Mouse (Mus musculus) B cell, adult 2 months (primary cell): ENCODE measurements around the gene Spty2d1.
"Not testable (repeated sequence)": the region's sequence is repeated elsewhere in the genome, so short reads cannot be mapped to it uniquely, and the experiment has no call there.

Experiments
- DNase-seq, 2 experiments: peaks; one replicate each; pipeline ENCODE4 v3.0.0; 2022

Spty2d1 gene

GRCm38 (mm10) chr7:47008168-47008993 is at the start of gene Spty2d1:
Gene Spty2d1 (minus strand): TSS chr7:47008411.
- peak; percentile 99 for DNase-seq

GRCm38 (mm10) chr7:47056273-47056672 is 48.1 kb upstream of the Spty2d1 start:
- DNase-seq, result no peak

GRCm38 (mm10) chr7:47055744-47056143 is 47.5 kb upstream of the Spty2d1 start:
- DNase-seq, result peak in 1 of 2 experiments; percentile 8

GRCm38 (mm10) chr7:47054666-47055065 is 46.5 kb upstream of the Spty2d1 start:
- DNase-seq, result no peak

GRCm38 (mm10) chr7:47053287-47053686 is 45.1 kb upstream of the Spty2d1 start:
- DNase-seq, result no peak

GRCm38 (mm10) chr7:47052276-47052675 is 44.1 kb upstream of the Spty2d1 start:
- no peak for DNase-seq

GRCm38 (mm10) chr7:47051404-47052151 is 43.4 kb upstream of the Spty2d1 start:
- peak; percentile 47 to 60 for DNase-seq

GRCm38 (mm10) chr7:47050766-47051165 is 42.6 kb upstream of the Spty2d1 start:
- no peak for DNase-seq

- DNase-seq, result peak; percentile 94
Measured at GRCm38 (mm10) chr7:47050366-47050765, 42.2 kb upstream of the Spty2d1 start, which contains the start of gene Tmem86a. Gene Tmem86a (plus strand): TSS chr7:47050601.

- DNase-seq, result no peak
Measured at GRCm38 (mm10) chr7:47042823-47043490, 34.7 kb upstream of the Spty2d1 start.

- DNase-seq, result no peak
Measured at GRCm38 (mm10) chr7:47042121-47042520, 33.9 kb upstream of the Spty2d1 start.

GRCm38 (mm10) chr7:47041706-47042105 is 33.5 kb upstream of the Spty2d1 start:
- DNase-seq, result no peak

GRCm38 (mm10) chr7:47035426-47035825 is 27.2 kb upstream of the Spty2d1 start:
- DNase-seq, result no peak

GRCm38 (mm10) chr7:47034785-47035384 is 26.7 kb upstream of the Spty2d1 start:
- DNase-seq, result no peak

GRCm38 (mm10) chr7:47031371-47031770 is 23.2 kb upstream of the Spty2d1 start:
- DNase-seq, result no peak

GRCm38 (mm10) chr7:47030517-47031193 is 22.4 kb upstream of the Spty2d1 start:
- no peak for DNase-seq

- DNase-seq, result no peak
Measured at GRCm38 (mm10) chr7:47027520-47027919, 19.3 kb upstream of the Spty2d1 start.

- DNase-seq, result not testable (repeated sequence)
Measured at GRCm38 (mm10) chr7:47026899-47027298, 18.7 kb upstream of the Spty2d1 start.

GRCm38 (mm10) chr7:47025429-47025828 is 17.2 kb upstream of the Spty2d1 start:
- no peak for DNase-seq

GRCm38 (mm10) chr7:47024454-47024853 is 16.2 kb upstream of the Spty2d1 start:
- DNase-seq, result no peak

GRCm38 (mm10) chr7:47023530-47023929 is 15.3 kb upstream of the Spty2d1 start:
- DNase-seq, result peak; percentile 93 to 94

GRCm38 (mm10) chr7:47022482-47022881 is 14.3 kb upstream of the Spty2d1 start:
- DNase-seq, result peak; percentile 80 to 85
